Mouse (Mus musculus): ENCODE data around the gene Ppp3ca.
"Not testable (repeated sequence)": the region's sequence is repeated elsewhere in the genome, so short reads cannot be mapped to it uniquely, and the experiment has no call there.

The Ppp3ca gene

GRCm38 (mm10) chr3:136688101-136688586 is 18.2 kb downstream of the Ppp3ca start:
- DNase-seq (ENCODE audit: low read depth), result no peak

- DNase-seq (ENCODE audit: low read depth), result no peak
These were observed 20.0 kb downstream of the Ppp3ca start for GRCm38 (mm10) chr3:136689793-136690543.

GRCm38 (mm10) chr3:136691984-136692383 is 22.1 kb downstream of the Ppp3ca start:
- no peak for DNase-seq (ENCODE audit: low read depth)

- no peak for DNase-seq (ENCODE audit: low read depth)
These were observed 23.6 kb downstream of the Ppp3ca start for GRCm38 (mm10) chr3:136693547-136693946.

- DNase-seq (ENCODE audit: low read depth), result peak; percentile 28
These were observed 27.8 kb downstream of the Ppp3ca start for GRCm38 (mm10) chr3:136697626-136698191.

- DNase-seq (ENCODE audit: low read depth), result not testable (repeated sequence)
These were observed 29.8 kb downstream of the Ppp3ca start for GRCm38 (mm10) chr3:136699711-136700110.

- DNase-seq (ENCODE audit: low read depth), result no peak
These were observed 30.6 kb downstream of the Ppp3ca start for GRCm38 (mm10) chr3:136700447-136701009.

GRCm38 (mm10) chr3:136702861-136703260 is 32.9 kb downstream of the Ppp3ca start:
- no peak for DNase-seq (ENCODE audit: low read depth)

GRCm38 (mm10) chr3:136704515-136705247 is 34.8 kb downstream of the Ppp3ca start:
- no peak for DNase-seq (ENCODE audit: low read depth)

GRCm38 (mm10) chr3:136706048-136706447 is 36.1 kb downstream of the Ppp3ca start:
- no peak for DNase-seq (ENCODE audit: low read depth)

- DNase-seq (ENCODE audit: low read depth), result no peak
These were observed 36.8 kb downstream of the Ppp3ca start for GRCm38 (mm10) chr3:136706771-136707170.

- DNase-seq (ENCODE audit: low read depth), result no peak
These were observed 37.5 kb downstream of the Ppp3ca start for GRCm38 (mm10) chr3:136707222-136708019.

- no peak for DNase-seq (ENCODE audit: low read depth)
These were observed 38.3 kb downstream of the Ppp3ca start for GRCm38 (mm10) chr3:136708230-136708629.

- no peak for DNase-seq (ENCODE audit: low read depth)
These were observed 40.5 kb downstream of the Ppp3ca start for GRCm38 (mm10) chr3:136710310-136710906.

GRCm38 (mm10) chr3:136714307-136715039 is 44.5 kb downstream of the Ppp3ca start:
- no peak for DNase-seq (ENCODE audit: low read depth)

GRCm38 (mm10) chr3:136716247-136716646 is 46.3 kb downstream of the Ppp3ca start:
- DNase-seq (ENCODE audit: low read depth), result no peak

GRCm38 (mm10) chr3:136718412-136718811 is 48.5 kb downstream of the Ppp3ca start:
- DNase-seq (ENCODE audit: low read depth), result no peak

- DNase-seq (ENCODE audit: low read depth), result no peak
These were observed 51.3 kb downstream of the Ppp3ca start for GRCm38 (mm10) chr3:136721241-136721640.

GRCm38 (mm10) chr3:136721804-136722427 is 52.0 kb downstream of the Ppp3ca start:
- DNase-seq (ENCODE audit: low read depth), result no peak

- DNase-seq (ENCODE audit: low read depth), result no peak
These were observed 52.6 kb downstream of the Ppp3ca start for GRCm38 (mm10) chr3:136722493-136722892.
